ENCODE assay signal across 23 mouse cellular contexts in the genomic region with DNA sequence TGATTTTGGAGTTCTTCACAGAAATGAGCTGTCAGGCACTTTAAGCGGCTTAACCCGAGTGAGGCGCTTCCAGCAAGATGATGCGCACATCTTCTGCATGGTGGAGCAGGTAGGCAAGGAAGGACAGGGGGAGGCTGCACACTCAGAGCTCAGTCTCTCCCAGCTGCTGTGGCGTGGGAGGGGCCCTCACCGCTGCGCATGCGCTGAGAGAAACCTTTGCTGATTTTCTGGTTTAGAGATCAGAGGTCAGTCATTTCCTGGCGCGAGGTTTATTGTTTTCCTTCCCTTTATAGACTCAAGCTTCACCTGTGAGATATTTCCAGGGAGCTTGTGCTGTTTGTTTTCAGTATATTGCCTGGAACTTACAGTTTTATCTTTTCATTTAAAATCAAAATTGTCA. TPM values are rescaled to one million over a fixed set of nuclear protein-coding genes. Genes with fewer than 3 reads are reported as not detected.
DNase-seq lines count a peak whose midpoint lies in the region; ATAC-seq and TF ChIP-seq lines count a peak whose summit lies in the region.
"Had no signal": no experiment of that assay in that cellular context is flagged by ENCODE, and none has a peak within 500 bp of the region (broad histone marks: within the 10 kb centered on the region; RNA-seq: fewer than 3 reads in every experiment).

No protein-coding gene starts in this region.

- no peaks in the 10 kb centered on the region for H3K27me3 ChIP-seq in kidney, postnatal 0 days (ENCODE audit: insufficient read depth, low read length)
- no peaks in the 10 kb centered on the region for H3K27me3 ChIP-seq in kidney, embryonic 15.5 days
- H3K27me3 ChIP-seq: embryonic facial prominence, embryonic 12.5 days; hindbrain, embryonic 13.5 days; limb, embryonic 15.5 days; stomach, embryonic 15.5 days had no signal

- H3K36me3 ChIP-seq in kidney, postnatal 0 days (ENCODE audit: insufficient read depth, low read length) = 0 out of 2 replicates have a peak, but pooled peaks cover 3% of the 10 kb centered on the region
- peaks cover 16% of the 10 kb centered on the region for H3K36me3 ChIP-seq in kidney, embryonic 15.5 days
- H3K36me3 ChIP-seq: embryonic facial prominence, embryonic 12.5 days; stomach, embryonic 15.5 days had no signal

- no peak for TF ChIP-seq CTCF in kidney, postnatal 0 days (IDR thresholded peaks at IDR 0.05; ENCODE audit: low read depth)

- H3K9ac ChIP-seq in kidney, postnatal 0 days (ENCODE audit: low read depth, low read length) = no peak overlapping the region
- H3K9ac ChIP-seq in kidney, embryonic 15.5 days = no peak overlapping the region
- H3K9ac ChIP-seq: embryonic facial prominence, embryonic 12.5 days; forebrain, postnatal 0 days; hindbrain, embryonic 13.5 days; limb, embryonic 15.5 days; stomach, embryonic 15.5 days had no signal

- H3K9me3 ChIP-seq in kidney, postnatal 0 days (replicated peaks; ENCODE audit: low read length) = no peaks in the 10 kb centered on the region
- no peaks in the 10 kb centered on the region for H3K9me3 ChIP-seq in kidney, embryonic 15.5 days (replicated peaks)
- H3K9me3 ChIP-seq: embryonic facial prominence, embryonic 12.5 days; G1E; hindbrain, embryonic 13.5 days; limb, embryonic 15.5 days; stomach, embryonic 15.5 days had no signal

- H3K4me1 ChIP-seq in kidney, postnatal 0 days (replicated peaks; ENCODE audit: insufficient read depth, low read length) = no peaks in the 10 kb centered on the region
- H3K4me1 ChIP-seq in kidney, embryonic 15.5 days = peaks cover 5% of the 10 kb centered on the region; the same call in 1 of the 2 replicates
- H3K4me1 ChIP-seq: embryonic facial prominence, embryonic 12.5 days; limb, embryonic 15.5 days; stomach, embryonic 15.5 days had no signal

- no peak overlapping the region for H3K4me2 ChIP-seq in kidney, postnatal 0 days (ENCODE audit: low read length)
- no peak overlapping the region for H3K4me2 ChIP-seq in kidney, embryonic 15.5 days
- H3K4me2 ChIP-seq: embryonic facial prominence, embryonic 12.5 days; hindbrain, embryonic 13.5 days; limb, embryonic 15.5 days; stomach, embryonic 15.5 days had no signal

- ATAC-seq in kidney, postnatal 0 days (replicated peaks; ENCODE audit: low FRiP score, low read depth) = no peak
- ATAC-seq in kidney, embryonic 15.5 days (replicated peaks; ENCODE audit: low FRiP score) = no peak
- ATAC-seq in granulocyte monocyte progenitor cell, adult 5-6 weeks (replicated peaks; ENCODE audit: poor library complexity, severe bottlenecking) = no peak
- ATAC-seq: CD4-positive, CD25-positive, alpha-beta regulatory T cell, adult 4 months; forebrain, postnatal 0 days; midbrain, embryonic 16.5 days had no signal

- no peak overlapping the region for H3K4me3 ChIP-seq in kidney, postnatal 0 days (replicated peaks; ENCODE audit: low read depth, low read length)
- H3K4me3 ChIP-seq in kidney, embryonic 15.5 days (replicated peaks) = no peak overlapping the region
- H3K4me3 ChIP-seq: embryonic facial prominence, embryonic 12.5 days; heart, adult 2 months; hindbrain, embryonic 13.5 days; limb, embryonic 15.5 days; stomach, embryonic 15.5 days had no signal

- DNase-seq in kidney, postnatal 0 days (ENCODE audit: low spot score) = peak; percentile 20
- peak; percentile 46 for DNase-seq in ES-CJ7 (ENCODE audit: low read depth, low spot score)
- DNase-seq in brain, adult 2 months (ENCODE audit: low read depth, low spot score) = peak; percentile 43
- peak; percentile 23 for DNase-seq in retina, embryonic 14.5 days (ENCODE audit: low spot score)
- DNase-seq in urinary bladder, postnatal 4 days (ENCODE audit: low spot score in 2 of 2) = no peak
- DNase-seq: adrenal gland, postnatal 25 days; cerebellum, adult 11 months; cerebellum, postnatal 14 days; forebrain, postnatal 0 days; gastrocnemius, postnatal 25 days; heart, adult 2 months; heart, postnatal 36 days; kidney, postnatal 10 days; lung, postnatal 4 days had no signal

- WGBS in kidney, postnatal 0 days = 41% methylated on average over 10 of the region's 10 CpGs
- WGBS in kidney, embryonic 15.5 days = 47% methylated on average over 10 of the region's 10 CpGs

- H3K27ac ChIP-seq in kidney, postnatal 0 days = no peak overlapping the region
- H3K27ac ChIP-seq in kidney, embryonic 15.5 days = no peak overlapping the region
- H3K27ac ChIP-seq: embryonic facial prominence, embryonic 12.5 days; heart, adult 2 months; hindbrain, embryonic 13.5 days; limb, embryonic 15.5 days; stomach, embryonic 15.5 days had no signal

RNA-seq across cellular contexts. Expression of a gene that starts 12.9 kb away (rescaled TPM):
- 108 and 119 TPM in 2 replicates for polyA plus RNA-seq in kidney, postnatal 0 days (2015; fragmentation: Nextera tagmentation; extraction: Ambion mirVana)
- polyA plus RNA-seq in kidney, embryonic 15.5 days (2015; fragmentation: Nextera tagmentation; extraction: Ambion mirVana) = 88.1 and 89.8 TPM in 2 replicates
- total RNA-seq in granulocyte monocyte progenitor cell, adult 5-6 weeks (2014; fragmentation: Nextera tagmentation) = 23.0 and 35.3 TPM in 2 replicates
- total RNA-seq in granulocyte monocyte progenitor cell, adult 5-6 weeks (2017) = 70.1 and 70.9 TPM in 2 replicates

RNA-seq across cellular contexts. Expression of a gene that starts 33.4 kb away (rescaled TPM):
- polyA plus RNA-seq in kidney, postnatal 0 days (2015; fragmentation: Nextera tagmentation; extraction: Ambion mirVana) = 9.9 and 10.8 TPM in 2 replicates
- polyA plus RNA-seq in kidney, embryonic 15.5 days (2015; fragmentation: Nextera tagmentation; extraction: Ambion mirVana) = 10.3 and 11.1 TPM in 2 replicates
- total RNA-seq in granulocyte monocyte progenitor cell, adult 5-6 weeks (2014; fragmentation: Nextera tagmentation) = 8.8 and 9.0 TPM in 2 replicates
- total RNA-seq in granulocyte monocyte progenitor cell, adult 5-6 weeks (2017) = 16.9 and 26.7 TPM in 2 replicates

Comparison
In these comparisons a context has a peak if more than half of its experiments do, and no peak if none do; other contexts are left out.
1. DNase-seq: peak in kidney, postnatal 0 days (single experiment), ES-CJ7 (single experiment), brain, adult 2 months (single experiment) and retina, embryonic 14.5 days (single experiment); none in urinary bladder, postnatal 4 days (0 of 2).